Mouse (Mus musculus) adrenal gland, postnatal 10 days (tissue): ENCODE results near the gene Tnpo1. TPM values are rescaled to one million over a fixed set of nuclear protein-coding genes. Genes with fewer than 3 reads are reported as not detected.
"Not testable (repeated sequence)": the region's sequence is repeated elsewhere in the genome, so short reads cannot be mapped to it uniquely, and the experiment has no call there.

Experiments used
- DNase-seq: peaks from one replicate; pipeline ENCODE4 v3.0.0; 2021; ENCODE audit warnings: mixed read lengths
- total RNA-seq, 2 experiments: library from RNA; stranded (reverse); gene quantifications; 2 replicates each; pipeline ENCODE4 v1.2.3; 2021

Tnpo1 gene
- total RNA-seq, 2 experiments from 2014 or later = 97.7 to 115 TPM

DNA sequence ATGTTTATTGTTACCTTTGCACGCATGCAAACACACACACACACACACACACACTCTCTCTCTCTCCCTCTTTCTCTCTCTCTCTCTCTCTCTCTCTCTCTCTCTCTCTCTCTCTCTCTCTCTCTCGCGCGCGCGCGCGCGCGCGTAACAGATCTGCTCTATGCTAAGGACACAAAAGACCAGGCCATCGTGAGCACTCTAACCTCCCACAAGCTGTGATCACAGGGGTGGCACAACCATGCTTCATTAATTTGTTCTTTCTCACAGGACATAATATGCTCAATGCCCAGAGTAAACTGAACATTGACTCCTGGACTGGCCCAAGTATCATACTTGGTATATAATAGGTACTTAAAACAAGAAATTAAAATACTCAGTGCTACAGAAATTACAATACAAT, 37.0 kb downstream of the Tnpo1 start:
- no peak for DNase-seq

DNA sequence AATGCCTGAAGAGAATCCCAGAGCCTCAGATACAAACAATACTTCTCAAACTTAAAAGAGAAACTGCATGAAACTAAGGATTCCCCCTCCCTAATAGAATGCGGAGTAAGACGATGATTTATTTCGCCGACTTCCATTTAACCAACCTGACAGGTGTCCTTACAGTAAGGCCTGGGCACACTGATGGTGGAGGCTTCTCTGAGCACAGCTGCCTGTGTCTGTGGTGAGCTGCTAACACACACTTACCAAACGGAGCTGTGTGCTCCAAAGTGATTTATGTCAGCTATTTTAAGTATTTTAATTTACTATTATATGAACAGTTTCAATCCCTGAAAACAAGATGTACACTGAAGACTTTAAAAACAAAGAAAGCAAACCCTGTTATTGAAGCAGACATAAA, 42.4 kb downstream of the Tnpo1 start:
- no peak for DNase-seq

DNA sequence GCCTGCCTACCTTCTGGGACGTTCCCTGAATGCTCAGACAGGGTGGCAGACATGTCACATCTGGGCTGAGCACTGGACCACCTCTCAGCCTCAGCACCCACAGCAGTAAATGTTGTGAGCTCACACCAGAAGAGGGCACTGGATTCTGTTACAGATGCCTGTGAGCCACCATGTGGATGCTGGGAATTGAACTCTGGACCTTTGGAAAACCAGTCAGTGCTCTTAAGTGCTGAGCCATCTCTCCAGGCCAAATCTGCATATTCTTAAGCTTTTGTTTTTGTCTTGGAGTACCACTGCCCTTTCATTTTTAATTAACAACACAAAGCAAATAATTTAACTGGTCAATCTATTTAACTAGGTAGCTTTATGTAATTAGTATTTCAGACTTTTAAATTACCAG, 44.2 kb downstream of the Tnpo1 start:
- DNase-seq = no peak

DNA sequence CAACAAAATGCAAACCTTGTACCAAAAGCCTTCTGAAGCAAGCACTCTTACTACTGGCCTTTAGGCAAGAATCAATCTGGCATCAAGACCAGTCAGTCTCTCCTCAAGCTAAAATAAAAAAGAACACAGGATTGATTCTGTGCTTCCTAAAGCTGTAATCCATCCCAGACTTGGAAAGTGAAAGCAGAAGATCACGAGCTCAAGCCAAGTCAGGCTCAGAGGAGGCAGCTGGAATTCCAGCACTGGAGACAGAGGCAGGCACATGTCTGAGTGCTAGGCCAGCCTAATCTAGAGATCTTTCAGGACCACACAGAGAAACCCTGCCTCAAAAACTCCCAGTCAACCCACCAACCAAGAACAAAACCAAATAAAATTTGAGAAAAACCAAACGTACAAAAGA, 45.8 kb downstream of the Tnpo1 start:
- no peak for DNase-seq

DNA sequence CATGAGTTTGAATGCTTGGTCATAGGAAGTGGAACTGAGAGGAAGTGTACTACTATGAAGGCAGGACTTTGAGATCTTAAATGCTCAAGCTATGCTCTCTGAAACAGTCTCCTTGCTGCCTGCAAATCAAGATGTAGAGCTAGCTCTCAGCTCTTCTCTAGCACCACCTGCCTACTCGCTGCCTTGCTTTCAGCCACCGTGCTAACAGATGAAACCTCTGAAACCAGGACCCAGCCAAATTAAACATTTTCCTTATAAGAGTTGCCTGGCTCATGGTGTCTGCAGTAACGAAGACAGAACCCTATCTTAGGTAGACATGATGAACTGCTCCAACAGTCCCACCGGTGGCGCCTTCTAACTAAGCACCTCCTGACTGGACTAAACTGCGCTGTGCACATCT, 46.8 kb downstream of the Tnpo1 start:
- DNase-seq = no peak

DNA sequence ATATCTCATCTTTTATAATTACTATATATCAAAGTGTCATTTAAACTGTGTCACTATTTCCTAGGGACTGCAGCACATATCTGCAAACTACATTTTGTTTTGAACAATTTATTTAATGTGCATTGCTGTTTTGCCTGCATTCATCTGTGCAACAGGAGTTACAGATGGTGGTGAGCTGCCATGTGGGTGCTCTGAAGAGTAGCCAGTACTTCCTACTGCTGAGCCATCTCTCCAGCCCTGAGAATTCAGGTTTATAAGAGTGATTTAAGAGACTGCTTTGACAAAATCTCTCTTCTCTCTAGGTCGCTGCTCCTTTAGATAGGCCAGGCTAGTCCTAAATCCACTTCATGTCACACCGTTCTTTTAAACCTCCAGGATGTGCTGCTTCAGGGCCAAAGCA, 49.0 kb downstream of the Tnpo1 start:
- no peak for DNase-seq

DNA sequence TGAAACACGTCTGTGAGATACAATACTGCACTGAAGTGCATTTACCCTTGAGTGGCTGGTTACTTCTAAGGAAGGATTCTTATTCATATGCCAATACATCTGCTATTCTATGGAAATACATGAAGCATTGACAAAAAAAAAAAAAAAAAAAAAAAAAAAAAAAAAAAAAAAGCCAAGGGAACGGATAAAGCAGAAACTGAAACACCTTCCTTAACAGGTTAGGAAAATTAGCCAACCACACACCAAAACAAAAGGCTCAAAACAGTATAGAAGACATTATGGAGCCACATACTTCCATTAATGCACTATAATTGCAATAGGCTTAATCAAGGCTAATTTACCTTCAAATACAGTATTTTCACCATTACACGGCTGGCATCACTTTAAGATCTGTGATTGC, 51.5 kb downstream of the Tnpo1 start:
- no peak for DNase-seq

DNA sequence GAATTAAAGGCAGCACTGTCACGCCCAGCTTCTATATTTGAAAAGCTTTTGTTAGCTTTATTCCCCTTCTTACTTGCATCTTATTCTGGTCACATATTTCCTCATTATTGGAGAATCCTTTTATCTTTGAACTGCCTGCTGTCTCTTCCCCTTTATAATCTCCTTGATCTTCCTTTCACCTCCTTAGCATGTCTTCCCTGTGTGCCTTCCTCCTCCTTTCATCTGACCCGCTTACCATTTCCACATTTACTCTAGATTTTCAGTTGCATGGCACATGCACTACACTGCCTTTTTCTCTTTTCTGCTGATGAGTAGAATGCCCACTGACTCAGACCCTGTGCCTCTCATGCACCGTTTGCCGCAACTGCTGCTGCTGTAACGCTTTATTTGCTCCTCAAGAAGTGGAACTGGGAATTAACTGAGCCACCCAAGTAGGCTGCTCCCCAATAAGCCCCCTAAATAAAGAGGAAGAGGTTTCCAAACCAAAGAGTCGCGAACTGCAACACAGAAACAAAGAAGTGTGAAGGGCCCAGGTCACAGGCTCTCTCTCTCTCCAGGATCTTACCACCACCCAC, 53.8 kb downstream of the Tnpo1 start:
- DNase-seq = no peak

DNA sequence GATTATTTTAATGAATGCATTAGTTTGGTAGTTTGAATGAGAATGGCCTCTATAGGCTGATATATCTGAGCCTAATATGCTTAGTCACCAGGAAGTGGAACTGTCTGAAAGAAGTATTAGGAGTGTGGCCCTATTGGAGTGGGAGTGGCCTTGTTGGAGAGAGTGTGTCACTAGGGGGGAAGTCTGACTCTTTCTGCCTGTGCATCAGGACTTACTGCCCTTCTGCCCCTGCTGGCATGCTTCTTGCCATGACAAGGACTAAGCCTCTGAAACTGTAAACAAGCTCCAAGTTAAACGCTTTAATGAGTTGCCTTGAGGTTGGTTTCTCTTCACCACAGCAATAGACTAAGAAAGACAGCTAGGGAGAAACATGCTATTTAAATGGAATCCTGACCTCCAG, 54.9 kb downstream of the Tnpo1 start:
- peak; percentile 26 for DNase-seq

DNA sequence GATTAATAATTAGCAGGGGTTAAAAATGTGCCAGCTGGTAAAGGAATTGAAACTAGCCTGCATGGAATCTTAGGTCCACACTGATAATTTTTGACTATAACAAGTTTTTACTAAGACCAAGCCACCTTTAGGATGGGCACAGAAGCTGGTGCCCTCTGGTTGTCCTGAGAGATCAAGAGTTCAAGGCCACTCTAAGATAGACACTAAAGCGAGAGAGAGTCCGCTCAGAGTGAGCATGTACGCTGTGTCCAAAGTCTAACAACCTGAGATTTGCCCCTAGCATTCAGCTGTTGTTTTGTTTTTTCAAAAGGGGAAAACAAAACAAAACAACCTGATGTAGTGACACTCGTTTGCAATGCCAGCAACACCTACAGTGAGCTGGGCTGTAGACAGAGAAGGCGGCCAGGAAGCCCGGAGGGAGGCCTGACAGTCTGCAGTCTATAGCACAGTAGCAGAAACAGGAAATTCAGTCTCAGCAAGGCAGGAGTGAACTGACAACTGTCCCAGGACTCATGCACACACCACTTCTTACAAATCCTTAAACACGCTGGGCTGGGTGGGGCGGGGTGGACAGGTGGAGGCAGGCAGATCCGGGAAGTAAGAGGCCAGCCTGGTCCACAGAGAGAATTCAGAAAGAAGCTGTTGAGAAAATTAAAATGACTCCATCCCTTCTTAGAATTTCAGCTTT, 57.8 kb downstream of the Tnpo1 start:
- no peak for DNase-seq

DNA sequence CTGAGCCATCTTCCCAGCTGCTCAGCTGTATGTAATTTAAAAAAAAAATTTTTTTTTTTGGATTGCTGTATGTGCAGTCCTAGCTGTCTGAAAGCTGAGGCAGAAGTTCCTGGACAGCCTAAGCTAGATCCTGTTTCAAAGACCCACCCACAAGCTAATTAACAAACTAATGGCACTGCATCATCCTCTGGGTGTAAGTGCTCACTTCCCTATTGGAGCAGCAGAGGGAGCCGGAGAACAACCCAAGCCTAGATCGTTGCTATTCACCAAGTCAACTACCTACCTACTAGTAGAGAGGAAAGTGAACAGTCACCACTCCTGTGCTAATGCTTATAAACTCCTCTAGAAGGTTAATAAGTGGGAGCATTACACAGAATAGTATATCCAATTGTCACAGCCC, 58.4 kb downstream of the Tnpo1 start:
- DNase-seq = peak; percentile 46

DNA sequence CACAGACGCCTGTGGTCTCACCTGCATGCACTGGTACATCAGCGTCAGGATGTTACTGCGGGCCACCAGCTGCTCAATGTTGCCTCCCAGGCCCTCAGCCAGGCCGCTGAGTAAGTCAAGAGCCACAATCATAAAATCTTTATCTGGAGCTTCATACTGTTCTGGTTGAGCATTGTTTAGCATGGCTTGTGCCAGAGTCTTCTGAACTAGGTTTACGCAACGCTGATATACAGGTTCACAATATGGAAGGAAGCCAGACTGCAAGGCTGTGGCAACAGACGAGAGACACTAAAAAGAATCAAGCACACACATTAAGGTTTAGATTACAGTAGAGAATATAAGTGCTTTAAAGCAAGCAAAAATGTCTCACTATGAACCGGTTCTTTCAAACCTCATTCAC, 70.9 kb downstream of the Tnpo1 start:
- DNase-seq = peak; percentile 25

DNA sequence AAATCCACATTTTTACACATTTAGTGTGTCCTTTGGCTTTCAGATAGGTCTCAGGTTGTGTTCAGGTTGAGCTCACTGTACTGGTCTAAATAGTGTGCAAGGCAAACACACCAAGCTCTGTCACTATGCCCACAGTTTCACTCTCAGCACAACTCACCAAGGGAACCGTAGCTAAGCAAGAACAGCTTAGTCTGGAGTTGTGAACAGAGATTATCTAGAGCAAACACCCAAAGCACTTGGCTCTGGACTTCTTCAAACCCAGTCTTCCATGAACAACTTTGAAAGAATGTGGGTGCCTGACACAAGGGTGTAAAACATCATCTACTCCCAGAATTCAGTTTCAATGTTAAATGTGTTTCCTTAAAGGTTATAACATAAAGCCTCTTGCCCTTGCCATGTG, 80.4 kb downstream of the Tnpo1 start:
- no peak for DNase-seq

DNA sequence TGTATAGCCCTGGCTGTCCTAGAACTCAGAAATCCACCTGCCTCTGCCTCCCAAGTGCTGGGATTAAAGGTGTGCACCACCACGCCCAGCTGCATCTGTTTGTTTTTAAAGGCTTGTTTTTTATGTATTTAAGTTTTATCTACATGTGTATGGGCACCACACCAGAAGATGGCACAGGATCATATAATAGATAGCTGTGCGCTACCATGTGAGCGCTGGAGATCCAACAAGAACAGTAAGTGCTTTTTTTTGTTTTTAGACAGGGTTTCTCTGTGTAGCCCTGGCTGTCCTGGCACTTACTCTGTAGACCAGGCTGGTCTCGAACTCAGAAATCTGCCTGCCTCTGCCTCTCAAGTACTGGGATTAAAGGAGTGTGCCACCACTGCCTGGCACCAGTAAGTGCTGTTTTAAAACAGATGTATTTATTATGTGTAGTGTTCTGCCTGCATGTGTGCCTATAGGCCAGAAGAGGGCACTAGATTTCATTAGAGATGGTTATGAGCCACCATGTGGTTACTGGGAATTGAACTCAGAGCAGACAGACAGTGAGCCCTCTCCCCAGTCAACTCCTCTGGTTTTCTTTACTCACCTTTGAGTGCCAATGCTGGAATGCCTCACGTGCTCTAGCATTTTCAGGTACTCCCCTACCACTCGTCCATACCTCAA, 89.6 kb downstream of the Tnpo1 start:
- DNase-seq = no peak

DNA sequence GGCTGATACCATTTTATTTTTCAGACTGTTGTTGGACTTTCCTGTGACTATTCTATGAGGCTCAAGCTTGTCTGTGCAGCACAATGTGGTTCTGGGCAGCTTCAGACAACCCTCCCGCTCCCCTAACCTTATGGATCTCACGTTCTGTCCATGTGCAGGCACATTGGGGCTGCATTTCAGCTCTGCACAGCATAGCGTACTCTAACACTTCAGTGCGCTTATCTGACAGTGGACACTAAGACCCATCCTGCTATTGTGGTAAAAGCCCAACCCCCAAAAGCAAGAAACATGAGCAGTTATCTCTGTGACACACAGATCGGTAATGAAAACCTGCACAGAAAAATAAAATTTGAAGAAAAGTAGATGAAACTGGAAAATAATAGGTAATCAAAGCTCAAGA, 90.4 kb downstream of the Tnpo1 start:
- no peak for DNase-seq

DNA sequence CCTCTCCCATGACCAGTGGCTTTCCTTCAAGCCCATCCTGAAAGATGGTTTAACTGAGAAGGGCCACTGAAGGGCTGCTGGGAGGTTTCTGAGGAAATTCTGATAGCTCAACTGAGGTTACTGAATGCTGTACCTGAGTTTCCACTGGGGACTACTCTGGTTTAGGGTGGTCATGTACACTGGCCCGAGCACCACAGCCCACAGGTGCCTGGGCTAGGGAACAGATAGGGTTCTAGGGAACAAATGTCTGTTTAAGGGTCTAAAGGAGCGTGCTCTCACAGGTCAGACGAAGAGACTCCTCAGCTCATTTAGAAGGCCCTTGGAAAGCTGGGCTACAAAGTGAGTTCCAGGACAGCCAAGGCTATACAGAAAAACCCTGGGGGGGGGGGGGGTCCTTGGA, 91.5 kb downstream of the Tnpo1 start:
- DNase-seq = no peak

DNA sequence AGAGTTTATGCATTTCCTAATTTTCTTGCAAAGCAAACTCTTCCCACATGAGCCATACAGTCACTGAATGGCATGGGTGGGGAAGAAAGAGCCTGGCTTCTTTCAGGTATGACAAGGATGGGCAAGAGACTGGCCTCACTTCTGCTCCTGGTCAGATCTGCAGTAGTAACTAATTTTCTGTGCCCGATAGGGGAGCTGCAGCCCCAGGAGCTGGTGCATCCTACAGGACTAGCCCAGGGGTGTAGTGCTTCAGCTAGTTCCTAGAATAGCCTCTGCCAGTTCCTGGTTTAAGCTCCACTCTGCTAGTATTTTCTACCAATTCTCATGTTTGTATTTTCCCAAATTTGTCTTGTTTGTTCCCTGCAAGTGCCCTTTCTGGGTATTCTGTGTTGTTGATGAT, 92.0 kb downstream of the Tnpo1 start:
- no peak for DNase-seq

DNA sequence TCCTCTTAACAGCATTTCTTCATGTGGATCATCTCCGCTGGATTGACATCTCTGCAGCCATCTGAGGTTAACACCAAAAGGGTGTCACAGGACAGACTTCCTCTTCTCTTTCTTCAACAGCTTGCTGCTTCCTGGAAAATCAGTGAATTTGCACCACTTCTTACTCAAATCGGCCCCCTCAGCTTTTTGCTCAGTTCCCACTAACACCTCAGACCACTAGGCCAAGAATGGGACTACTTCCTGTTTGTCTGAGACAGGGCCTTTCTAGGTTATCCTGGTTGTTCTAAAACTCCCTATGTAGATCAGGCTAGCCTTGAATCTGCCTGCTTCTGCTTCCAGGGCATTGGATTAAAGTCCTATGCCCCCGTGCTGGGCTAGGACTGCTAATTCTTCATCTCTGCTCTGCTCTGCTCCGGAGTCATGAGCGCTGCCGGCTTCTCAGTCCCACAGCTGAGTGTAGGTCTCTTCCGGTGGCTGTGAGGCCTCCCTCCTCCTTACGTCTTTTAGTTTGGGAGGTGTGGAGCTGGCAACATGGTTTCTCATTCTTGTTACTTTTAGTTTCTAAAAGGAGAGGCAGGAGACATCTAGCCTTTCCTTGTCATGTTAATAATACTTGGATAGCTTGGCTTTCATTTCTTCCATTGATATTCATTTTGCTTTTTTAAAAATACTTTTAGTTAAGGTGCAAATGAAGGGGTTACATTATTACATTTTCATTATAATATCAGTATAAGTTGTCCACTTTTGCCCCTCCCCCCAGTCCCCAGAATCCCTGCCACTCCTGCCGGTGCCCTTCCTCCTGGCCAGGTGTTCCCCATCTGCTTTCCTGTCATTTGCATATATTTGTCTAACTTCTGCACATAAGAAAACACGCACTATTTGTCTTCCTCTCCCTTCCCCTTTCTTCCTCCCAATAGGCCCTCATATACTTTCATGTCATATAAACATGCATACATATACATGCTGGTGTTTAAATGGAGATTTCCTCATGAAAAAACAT, 93.4 kb downstream of the Tnpo1 start:
- DNase-seq = no peak

DNA sequence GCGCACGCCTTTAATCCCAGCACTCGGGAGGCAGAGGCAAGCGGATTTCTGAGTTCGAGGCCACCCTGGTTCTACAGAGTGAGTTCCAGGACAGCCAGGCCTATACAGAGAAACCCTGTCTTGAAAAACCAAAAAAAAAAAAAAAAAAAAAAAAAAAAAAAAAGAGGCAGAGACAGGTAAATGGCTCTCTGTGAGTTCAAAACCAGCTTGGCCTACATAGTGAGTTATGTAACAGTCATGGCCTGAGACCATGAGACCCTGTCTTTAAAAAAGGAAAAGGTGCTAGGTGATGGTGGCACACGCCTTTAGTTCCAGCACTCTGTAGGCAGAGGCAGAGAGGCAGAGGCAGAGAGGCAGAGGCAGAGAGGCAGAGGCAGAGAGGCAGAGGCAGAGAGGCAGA, 97.2 kb downstream of the Tnpo1 start:
- DNase-seq = not testable (repeated sequence)

DNA sequence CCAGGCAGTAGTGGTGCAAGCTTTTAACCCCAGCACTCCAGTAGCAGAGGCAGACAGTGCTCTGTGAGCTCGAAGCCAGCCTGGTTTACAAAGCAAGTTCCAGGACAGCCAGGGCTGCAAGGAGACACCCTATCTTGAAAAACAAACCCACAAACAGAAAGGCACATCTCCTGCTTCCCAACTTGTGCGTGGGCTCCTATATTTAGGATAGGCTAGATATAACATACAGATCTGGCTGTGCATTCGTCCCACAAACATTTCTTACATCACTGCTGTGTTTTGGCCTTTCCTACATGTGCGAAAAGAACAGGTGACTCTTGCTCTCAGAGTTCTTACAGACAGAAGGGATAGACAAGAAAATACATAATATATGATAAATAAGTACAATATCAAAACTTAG, 100.6 kb downstream of the Tnpo1 start:
- DNase-seq = no peak

DNA sequence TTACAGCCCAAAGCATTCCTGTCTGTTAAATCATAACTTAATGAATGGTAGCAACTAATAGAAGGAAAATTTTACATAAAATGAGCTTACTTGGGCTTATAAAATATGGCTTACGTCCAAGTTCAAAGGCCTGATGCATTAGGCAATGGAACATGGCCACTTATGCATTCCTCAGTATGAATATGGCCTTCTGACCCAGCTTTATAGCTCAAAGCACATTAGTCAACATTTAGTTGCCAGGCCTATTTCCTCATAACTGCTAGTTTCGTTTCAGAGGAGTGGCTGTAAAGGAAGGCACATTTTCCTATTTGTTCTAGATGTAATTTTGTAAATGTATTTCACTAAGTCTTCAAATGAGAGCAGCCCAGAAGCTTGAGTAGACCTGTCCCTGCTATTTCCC, 107.1 kb downstream of the Tnpo1 start:
- no peak for DNase-seq

DNA sequence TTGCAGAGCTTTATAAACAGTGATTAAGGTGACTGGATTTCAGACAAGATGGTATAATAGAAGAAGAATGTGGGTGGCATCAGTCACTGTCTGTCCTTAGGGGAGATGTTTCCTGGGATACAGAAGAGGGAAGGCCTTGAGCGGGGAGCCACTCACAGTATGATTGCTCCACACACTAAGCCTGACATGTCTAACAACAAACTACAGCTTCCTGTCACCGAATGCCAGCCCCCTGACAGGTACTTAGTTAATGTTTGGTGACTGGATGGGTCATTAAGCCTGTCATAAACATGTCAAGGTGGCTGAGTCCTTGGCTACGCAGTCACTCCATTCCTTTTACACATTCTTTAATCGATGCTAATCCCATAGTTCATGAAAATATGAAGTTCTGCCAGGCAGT, 108.0 kb downstream of the Tnpo1 start:
- DNase-seq = peak; percentile 22

DNA sequence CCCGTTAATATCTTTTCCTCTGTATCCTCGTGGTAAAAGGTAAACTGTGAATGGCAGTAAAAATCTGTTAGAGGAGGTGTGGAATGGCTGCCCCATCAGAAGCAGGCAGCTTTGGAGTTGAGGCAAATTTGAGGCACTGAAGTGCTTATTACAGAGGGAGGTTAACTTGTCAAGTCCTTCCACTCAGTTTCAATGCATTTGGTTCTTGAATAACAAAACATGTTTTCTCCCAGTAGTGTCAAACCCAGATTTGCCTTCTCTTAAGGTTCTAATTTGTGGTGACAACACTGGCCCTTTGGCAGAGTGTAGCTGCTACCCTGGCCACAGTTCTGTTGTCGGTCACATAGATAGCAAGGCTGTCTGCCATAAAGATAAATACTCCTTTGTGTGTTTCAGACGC, 108.4 kb downstream of the Tnpo1 start:
- DNase-seq = no peak
